Mouse (Mus musculus): ENCODE data around the gene Tmem52.

Gene Tmem52

GRCm38 (mm10) chr4:155469590-155470262 lies 812 bp downstream of the Tmem52 start:
- no peak for TF ChIP-seq GATA4 (IDR thresholded peaks at IDR 0.05; ENCODE audit: insufficient replicate concordance, low read length)

DNA sequence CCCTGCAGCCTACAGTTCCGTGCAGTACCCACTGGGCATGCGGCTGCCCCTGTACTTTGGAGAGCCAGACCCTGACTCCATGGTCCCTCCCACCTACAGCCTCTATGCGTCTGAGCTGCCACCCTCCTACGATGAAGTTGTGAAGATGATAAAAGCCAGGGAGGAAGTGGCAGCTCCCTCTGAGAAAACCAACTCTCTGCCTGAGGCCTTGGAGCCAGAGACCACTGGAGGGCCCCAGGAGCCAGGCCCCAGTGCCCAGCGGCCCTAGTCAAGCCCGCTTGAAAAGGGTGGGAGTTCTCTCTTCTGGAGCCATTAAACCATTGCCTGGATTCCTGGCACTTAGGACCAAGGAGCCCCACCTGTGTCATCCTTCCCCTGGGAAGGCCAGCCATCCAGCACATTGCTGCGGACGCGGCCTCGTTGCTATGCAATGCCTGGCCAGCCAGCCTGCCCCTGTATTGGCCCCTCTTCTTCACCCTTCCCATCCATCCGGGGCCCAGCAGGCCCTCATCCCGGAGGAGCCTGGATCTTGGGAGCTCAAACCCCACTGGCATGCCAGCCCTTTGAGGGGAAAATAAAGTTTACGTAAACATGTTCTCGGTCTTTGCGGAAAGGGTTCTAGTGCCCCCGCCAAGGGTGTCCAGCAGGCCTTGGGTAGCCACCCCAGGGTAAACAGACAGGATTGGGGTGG lies 1.5 kb downstream of the Tmem52 start:
- TF ChIP-seq GATA4 (IDR thresholded peaks at IDR 0.05; ENCODE audit: insufficient replicate concordance, low read length), result no peak

DNA sequence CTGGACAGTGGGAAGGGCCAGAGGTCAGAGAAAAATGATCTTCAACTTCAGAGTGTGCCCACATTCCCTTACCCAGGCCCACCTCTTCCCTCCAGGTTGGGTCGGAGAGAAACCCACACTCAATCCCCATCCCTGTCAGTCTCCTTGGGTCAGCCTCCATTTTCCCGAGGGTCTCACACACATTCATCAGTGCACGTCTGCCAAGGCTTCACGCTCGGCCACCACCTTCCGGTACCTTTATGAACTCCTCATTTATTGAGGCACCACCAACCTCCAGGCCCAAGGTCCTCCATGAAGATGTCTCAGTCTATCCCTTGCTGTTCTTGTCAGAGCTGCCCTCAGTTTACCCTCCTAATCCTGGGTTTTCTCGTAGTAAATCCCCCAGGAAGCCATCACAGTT lies 2.1 kb downstream of the Tmem52 start:
- no peak for TF ChIP-seq GATA4 (IDR thresholded peaks at IDR 0.05; ENCODE audit: insufficient replicate concordance, low read length)

GRCm38 (mm10) chr4:155471406-155471805 lies 2.5 kb downstream of the Tmem52 start:
- no peak for TF ChIP-seq GATA4 (IDR thresholded peaks at IDR 0.05; ENCODE audit: insufficient replicate concordance, low read length)

GRCm38 (mm10) chr4:155472716-155473290 lies 3.9 kb downstream of the Tmem52 start:
- TF ChIP-seq GATA4 (IDR thresholded peaks at IDR 0.05; ENCODE audit: insufficient replicate concordance, low read length), result no peak

DNA sequence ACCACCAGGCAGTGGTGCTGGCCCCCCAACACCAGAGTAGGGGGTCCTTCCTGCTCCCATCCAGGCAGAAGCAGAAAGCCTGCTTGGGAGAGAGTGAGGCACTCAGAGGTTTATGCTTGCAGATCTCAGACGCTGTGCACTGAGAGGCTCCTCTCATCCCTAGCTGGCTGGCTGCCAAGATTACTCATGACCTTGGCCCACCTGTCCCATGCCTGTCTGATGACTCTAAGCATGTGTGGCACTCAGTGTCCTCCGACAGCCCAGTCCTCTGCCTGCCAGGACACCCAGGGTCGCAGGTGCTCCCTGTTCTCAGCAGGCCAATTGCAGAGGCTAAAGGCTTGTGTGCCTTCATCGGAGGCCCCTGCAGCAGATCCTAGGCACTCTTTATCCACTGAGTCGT lies 4.4 kb downstream of the Tmem52 start:
- no peak for TF ChIP-seq GATA4 (IDR thresholded peaks at IDR 0.05; ENCODE audit: insufficient replicate concordance, low read length)

- no peak for TF ChIP-seq GATA4 (IDR thresholded peaks at IDR 0.05; ENCODE audit: insufficient replicate concordance, low read length)
Observed at GRCm38 (mm10) chr4:155481381-155482124, 12.6 kb downstream of the Tmem52 start.

- no peak for TF ChIP-seq GATA4 (IDR thresholded peaks at IDR 0.05; ENCODE audit: insufficient replicate concordance, low read length)
Observed at GRCm38 (mm10) chr4:155482125-155482480, 13.2 kb downstream of the Tmem52 start.

- TF ChIP-seq GATA4 (IDR thresholded peaks at IDR 0.05; ENCODE audit: insufficient replicate concordance, low read length), result no peak
Observed at GRCm38 (mm10) chr4:155482733-155483540, 14.0 kb downstream of the Tmem52 start.

DNA sequence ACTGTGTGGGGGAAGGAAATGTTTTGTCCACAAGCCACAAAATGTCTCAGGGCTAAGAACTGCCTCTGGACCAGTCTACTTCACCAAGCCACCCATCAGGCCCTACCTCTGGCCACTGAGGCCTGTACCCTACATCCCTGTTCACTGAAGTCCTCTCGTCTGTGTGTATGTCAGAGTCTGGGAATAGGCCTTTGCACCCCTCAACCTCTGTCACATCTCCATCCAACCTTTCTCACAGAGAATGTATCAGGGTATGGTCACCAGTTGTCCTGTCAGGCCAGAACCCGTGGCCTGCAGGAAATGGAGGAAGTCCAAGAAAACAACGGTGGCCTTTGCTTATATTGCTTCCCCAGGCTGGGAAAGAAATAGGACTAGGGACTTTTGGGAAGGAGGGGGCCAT lies 16.6 kb downstream of the Tmem52 start:
- TF ChIP-seq GATA4 (IDR thresholded peaks at IDR 0.05; ENCODE audit: insufficient replicate concordance, low read length), result no peak

DNA sequence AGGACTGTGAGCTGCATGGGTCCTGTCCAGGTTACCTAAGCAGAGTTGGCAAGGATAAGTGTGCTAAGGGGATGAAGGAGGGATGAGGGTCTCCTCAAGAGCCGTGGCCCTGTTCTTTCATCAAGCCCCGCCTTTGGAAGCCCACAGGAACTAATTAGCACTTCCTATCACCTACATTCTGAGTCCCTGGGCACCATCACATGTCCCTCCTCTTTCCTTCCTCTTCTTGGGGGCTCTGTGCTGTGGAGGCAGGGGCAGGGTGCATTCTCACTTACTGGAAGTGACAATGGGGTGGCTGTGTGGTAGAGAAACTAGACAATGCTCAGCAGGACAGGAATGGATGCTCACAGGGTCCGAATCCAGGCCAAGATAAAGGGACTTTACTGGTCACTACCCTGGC lies 18.8 kb downstream of the Tmem52 start:
- no peak for TF ChIP-seq GATA4 (IDR thresholded peaks at IDR 0.05; ENCODE audit: insufficient replicate concordance, low read length)

- TF ChIP-seq GATA4 (IDR thresholded peaks at IDR 0.05; ENCODE audit: insufficient replicate concordance, low read length), result peak; percentile 25; the same call in 1 of the 2 replicates
Observed at GRCm38 (mm10) chr4:155488232-155489025, 19.5 kb downstream of the Tmem52 start.

DNA sequence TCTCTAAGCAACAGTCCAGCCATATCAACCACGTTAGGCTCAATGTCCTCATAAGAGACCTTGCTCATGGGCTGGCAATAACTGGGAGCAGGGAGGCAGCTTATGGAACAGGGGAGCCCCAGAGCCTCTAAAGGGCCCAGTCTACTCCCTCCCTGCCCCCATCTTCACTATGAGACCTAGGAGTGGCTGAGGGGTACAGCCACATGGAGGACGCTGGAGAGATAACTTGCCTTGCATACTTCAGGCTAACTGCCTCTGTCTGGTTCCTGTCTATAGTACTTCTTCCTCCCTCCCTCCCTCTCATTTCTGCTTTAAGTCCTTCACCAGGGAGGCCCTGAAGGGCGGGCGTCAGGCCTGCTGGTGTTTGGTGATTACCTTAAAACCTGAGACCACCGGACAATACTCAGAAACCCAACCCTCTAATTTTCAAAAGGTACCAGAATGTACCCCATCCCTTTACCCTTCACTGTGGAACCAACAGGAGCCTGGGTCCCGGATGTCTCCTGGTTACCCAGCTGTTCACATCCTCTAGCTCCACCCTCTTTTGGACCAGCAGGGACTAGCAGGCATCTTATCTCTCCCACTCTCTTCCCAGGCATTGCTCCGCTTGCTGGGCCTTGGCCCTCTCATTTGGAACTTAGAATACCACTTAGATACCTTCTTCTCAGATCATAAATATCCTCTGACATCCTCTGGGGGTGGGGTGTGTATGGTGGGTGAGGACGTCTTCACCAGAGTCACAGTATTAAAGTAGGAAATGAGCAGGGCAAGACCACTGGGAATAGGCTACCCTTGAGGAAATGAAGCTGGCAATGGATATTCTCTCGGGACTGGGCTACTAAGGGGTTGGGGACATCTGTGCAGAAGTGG lies 20.4 kb downstream of the Tmem52 start:
- TF ChIP-seq GATA4 (IDR thresholded peaks at IDR 0.05; ENCODE audit: insufficient replicate concordance, low read length), result no peak

Data from liver, adult (tissue).